Mouse (Mus musculus): ENCODE measurements around the gene Rab6b. TPM values are rescaled to one million over a fixed set of nuclear protein-coding genes. Genes with fewer than 3 reads are reported as not detected.

The Rab6b gene
- total and polyA plus RNA-seq, 3 experiments, result not detected

- TF ChIP-seq CHD1 (IDR thresholded peaks at IDR 0.05; ENCODE audit: low read depth, low read length) (no peak), TBP (IDR thresholded peaks at IDR 0.05; ENCODE audit: low read depth, low read length) (no peak), ZC3H11A (IDR thresholded peaks at IDR 0.05; ENCODE audit: low read depth, low read length) (no peak), MEF2A (IDR thresholded peaks at IDR 0.05; ENCODE audit: extremely low read depth, insufficient replicate concordance, low read depth, low read length, poor library complexity, severe bottlenecking) (no peak), POLR2A (IDR thresholded peaks at IDR 0.05; ENCODE audit: control insufficient read depth in 1 of 2, insufficient read depth in 1 of 2, low read depth in 1 of 2, low read length in 2 of 2, poor library complexity in 1 of 2) (no peak), ZMIZ1 (IDR thresholded peaks at IDR 0.05; ENCODE audit: low read depth, low read length) (no peak), TAL1 (IDR thresholded peaks at IDR 0.05; ENCODE audit: low read length) (no peak), JUND (IDR thresholded peaks at IDR 0.05; ENCODE audit: low read depth, low read length) (no peak), RCOR1 (IDR thresholded peaks at IDR 0.05; ENCODE audit: low read depth, low read length) (no peak), NRF1 (IDR thresholded peaks at IDR 0.05; ENCODE audit: insufficient read depth, low read depth, low read length, poor library complexity, severe bottlenecking) (no peak), USF2 (IDR thresholded peaks at IDR 0.05; ENCODE audit: borderline replicate concordance in 1 of 2, insufficient read depth in 1 of 2, low read depth in 1 of 2, low read length in 2 of 2) (no peak), SIN3A (IDR thresholded peaks at IDR 0.05; ENCODE audit: low read length) (no peak), ETS1 (IDR thresholded peaks at IDR 0.05; ENCODE audit: low read depth, low read length) (no peak), ELF1 (IDR thresholded peaks at IDR 0.05; ENCODE audit: low read depth, low read length) (no peak), UBTF (IDR thresholded peaks at IDR 0.05; ENCODE audit: borderline replicate concordance, insufficient read depth, low read depth, low read length) (no peak)
- H3K79me2 ChIP-seq (ENCODE audit: control insufficient read depth, insufficient read depth, low read length, poor library complexity), result no peaks in the 10 kb centered on the region
- H3K9ac ChIP-seq (ENCODE audit: control insufficient read depth, low read depth, low read length, poor library complexity, severe bottlenecking), result no peak overlapping the region
- H3K4me1 ChIP-seq (ENCODE audit: control insufficient read depth in 1 of 2, insufficient read depth in 2 of 2, low read length in 2 of 2), result no peaks in the 10 kb centered on the region
- no peaks in the 10 kb centered on the region for H3K36me3 ChIP-seq (ENCODE audit: control insufficient read depth in 1 of 2, insufficient read depth in 2 of 2, low read length in 2 of 2)
- H3K27ac ChIP-seq (ENCODE audit: control insufficient read depth, low read depth, low read length), result no peak overlapping the region
- DNase-seq (ENCODE audit: low read depth, low spot score), result no peak
- no peak overlapping the region for H3K4me3 ChIP-seq (ENCODE audit: control insufficient read depth in 1 of 2, insufficient read depth in 1 of 2, low read depth in 2 of 2, low read length in 2 of 2)
- H3K9me3 ChIP-seq (replicated peaks; ENCODE audit: insufficient read depth, low read length), result no peaks in the 10 kb centered on the region
- no peaks in the 10 kb centered on the region for H3K27me3 ChIP-seq (ENCODE audit: control insufficient read depth in 1 of 2, insufficient read depth in 2 of 2, low read length in 2 of 2)
Observed at GRCm38 (mm10) chr9:103116941-103117340, 5.4 kb downstream of the Rab6b start.

GRCm38 (mm10) chr9:103117495-103117894 lies 5.9 kb downstream of the Rab6b start:
- H3K36me3 ChIP-seq (ENCODE audit: control insufficient read depth in 1 of 2, insufficient read depth in 2 of 2, low read length in 2 of 2), result no peaks in the 10 kb centered on the region
- H3K9ac ChIP-seq (ENCODE audit: control insufficient read depth, low read depth, low read length, poor library complexity, severe bottlenecking), result no peak overlapping the region
- no peaks in the 10 kb centered on the region for H3K9me3 ChIP-seq (replicated peaks; ENCODE audit: insufficient read depth, low read length)
- H3K27me3 ChIP-seq (ENCODE audit: control insufficient read depth in 1 of 2, insufficient read depth in 2 of 2, low read length in 2 of 2), result no peaks in the 10 kb centered on the region
- no peak overlapping the region for H3K4me3 ChIP-seq (ENCODE audit: control insufficient read depth in 1 of 2, insufficient read depth in 1 of 2, low read depth in 2 of 2, low read length in 2 of 2)
- no peaks in the 10 kb centered on the region for H3K79me2 ChIP-seq (ENCODE audit: control insufficient read depth, insufficient read depth, low read length, poor library complexity)
- TF ChIP-seq CHD1 (IDR thresholded peaks at IDR 0.05; ENCODE audit: low read depth, low read length) (no peak), SMC3 (IDR thresholded peaks at IDR 0.05; ENCODE audit: low read depth, low read length) (no peak), KAT2A (conservative IDR thresholded peaks at IDR 0.05; ENCODE audit: low read depth, low read length) (no peak), MAFK (IDR thresholded peaks at IDR 0.05; ENCODE audit: borderline replicate concordance, low read depth, low read length) (no peak), ELF1 (IDR thresholded peaks at IDR 0.05; ENCODE audit: low read depth, low read length) (no peak), RCOR1 (IDR thresholded peaks at IDR 0.05; ENCODE audit: low read depth, low read length) (no peak)
- H3K27ac ChIP-seq (ENCODE audit: control insufficient read depth, low read depth, low read length), result no peak overlapping the region
- no peak for DNase-seq (ENCODE audit: low read depth, low spot score)
- H3K4me1 ChIP-seq (ENCODE audit: control insufficient read depth in 1 of 2, insufficient read depth in 2 of 2, low read length in 2 of 2), result no peaks in the 10 kb centered on the region
